Mouse (Mus musculus) thymus, postnatal 10 days (tissue): ENCODE results near the gene Hnrnpa0.

Experiments
- DNase-seq, 2 experiments: peaks; one replicate each; pipeline ENCODE4 v3.0.0; 2021; ENCODE audit warnings: low spot score in 2 of 2

Hnrnpa0 gene

GRCm38 (mm10) chr13:58126862-58127765, 1.2 kb downstream of the Hnrnpa0 start:
- DNase-seq, result peak in 1 of 2 experiments; percentile 40

- peak; percentile 48 to 72 for DNase-seq
Measured at GRCm38 (mm10) chr13:58126126-58126525, 2.2 kb downstream of the Hnrnpa0 start.

GRCm38 (mm10) chr13:58124989-58125388, 3.4 kb downstream of the Hnrnpa0 start:
- DNase-seq, result no peak

DNA sequence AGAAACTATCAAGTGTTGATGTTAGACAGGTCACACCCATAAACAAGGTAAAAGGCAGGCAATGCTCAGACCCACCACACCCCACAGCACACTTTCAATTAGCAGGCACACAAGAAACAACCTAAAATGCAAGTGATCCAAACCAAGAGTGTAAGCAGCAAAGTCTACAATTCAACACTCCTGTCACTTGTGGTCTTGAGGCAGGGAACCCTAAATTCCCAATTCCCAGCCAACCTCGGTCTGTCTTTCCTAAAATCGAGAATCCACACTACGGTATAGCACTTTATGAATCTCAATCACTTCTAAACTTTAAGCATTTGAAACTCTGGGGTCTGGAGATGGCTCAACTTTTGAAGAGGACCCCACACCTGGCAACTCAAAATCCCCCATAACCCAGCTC, 4.1 kb downstream of the Hnrnpa0 start:
- DNase-seq, result no peak

GRCm38 (mm10) chr13:58123381-58123780, 5.0 kb downstream of the Hnrnpa0 start:
- no peak for DNase-seq

DNA sequence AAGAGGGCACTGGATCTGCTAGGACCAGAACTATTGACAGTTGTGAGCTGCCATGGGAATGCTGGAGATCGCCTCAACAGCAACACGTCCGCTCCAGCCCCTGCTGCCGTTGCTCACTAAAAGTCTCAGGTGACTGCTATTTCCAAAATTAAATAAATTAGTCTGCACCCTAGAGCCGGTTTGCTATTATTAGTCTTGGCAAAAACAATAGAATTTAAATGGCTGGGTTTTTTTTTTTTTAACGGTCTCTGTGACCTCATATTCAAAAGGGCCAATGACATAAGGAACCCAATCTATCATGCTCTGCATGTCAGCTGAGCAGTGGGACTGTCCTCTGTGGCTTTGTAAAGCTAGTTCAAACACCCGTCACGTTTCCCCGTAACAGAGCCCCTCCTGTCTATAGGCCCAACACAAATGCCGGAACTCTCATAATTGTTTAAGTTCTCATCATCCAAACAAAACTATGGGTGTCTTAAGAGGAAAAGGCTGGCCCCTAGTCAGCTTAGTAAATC, 5.5 kb downstream of the Hnrnpa0 start:
- no peak for DNase-seq

DNA sequence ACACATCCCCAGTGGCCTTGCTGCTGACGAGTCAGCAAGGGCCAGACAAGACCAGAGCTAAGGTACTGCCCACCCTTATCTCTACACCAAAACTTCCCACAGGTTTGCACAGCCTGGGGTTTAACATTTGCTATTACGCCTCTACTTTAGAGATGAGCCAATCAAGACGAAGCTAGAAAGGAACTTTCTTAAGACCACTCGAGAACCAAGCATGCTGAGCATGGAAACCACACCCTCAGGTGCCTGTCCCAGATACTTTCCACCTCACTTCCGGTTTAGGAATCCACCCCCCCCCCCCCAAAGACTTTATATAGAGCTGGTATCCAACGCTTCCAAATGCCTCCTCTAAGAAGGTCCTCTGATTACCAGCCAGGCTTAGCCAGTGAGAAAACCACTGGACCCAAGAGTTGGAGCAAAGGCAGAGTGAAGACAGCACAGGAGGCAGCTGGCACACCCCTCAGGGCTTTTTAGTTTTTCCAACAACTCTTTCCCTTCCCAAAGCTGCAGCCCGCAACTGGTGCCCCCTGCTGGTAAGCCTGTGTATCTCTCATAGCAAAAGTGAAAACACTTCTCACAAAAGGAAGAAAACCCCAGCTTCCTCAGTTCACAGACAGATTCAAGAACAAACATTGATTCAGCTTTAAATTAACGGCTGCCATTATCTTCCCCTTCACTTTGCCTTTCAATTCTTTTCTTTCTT, 10.9 kb downstream of the Hnrnpa0 start:
- peak; percentile 62 to 85 for DNase-seq

DNA sequence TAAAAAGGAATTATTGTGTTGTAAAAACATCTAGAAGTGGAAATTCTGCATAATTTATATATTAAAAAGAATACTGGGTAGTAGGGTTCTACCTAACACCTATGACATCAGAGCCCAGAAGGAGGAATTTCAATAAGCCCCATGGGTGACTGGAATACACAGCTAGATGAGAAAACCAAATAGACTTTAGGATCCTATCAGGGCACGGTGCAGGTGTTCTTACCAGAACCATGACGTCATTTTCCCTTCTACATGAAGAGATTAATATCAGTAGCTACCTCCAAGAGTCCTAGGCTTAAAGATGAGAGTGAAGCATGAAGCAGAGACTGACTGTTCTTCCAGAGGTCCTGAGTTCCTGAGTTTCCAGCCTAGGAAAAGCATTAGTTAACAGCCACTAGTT, 11.6 kb downstream of the Hnrnpa0 start:
- DNase-seq, result no peak

- DNase-seq, result no peak
Measured at GRCm38 (mm10) chr13:58115227-58115626, 13.1 kb downstream of the Hnrnpa0 start.

GRCm38 (mm10) chr13:58113061-58113900, 15.1 kb downstream of the Hnrnpa0 start, which contains the start of gene Klhl3:
Gene Klhl3 (minus strand): TSS chr13:58113592.
- DNase-seq, result peak; percentile 83

DNA sequence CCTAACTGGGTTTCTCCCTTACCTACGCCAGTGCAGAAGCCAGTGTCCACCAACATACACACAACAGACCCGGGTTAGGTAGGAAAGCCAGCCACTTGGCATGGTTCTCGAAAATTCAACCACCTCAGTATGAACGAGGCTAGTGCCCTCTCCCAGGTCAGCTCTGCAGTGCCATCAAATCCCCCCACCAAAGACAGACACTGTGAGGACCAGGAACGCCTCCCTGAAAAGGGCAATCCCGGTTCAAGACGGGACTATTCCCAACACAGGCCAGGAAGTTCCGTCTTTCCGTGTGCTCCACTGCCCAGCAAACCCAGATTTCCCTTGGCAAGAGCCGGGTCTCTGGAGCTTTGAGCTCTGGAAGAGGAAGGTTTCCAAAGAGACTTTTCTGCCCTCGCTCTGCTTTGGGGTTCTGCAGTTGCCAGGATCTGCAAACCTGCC, 15.7 kb downstream of the Hnrnpa0 start:
- DNase-seq, result no peak

- DNase-seq, result no peak
Measured at GRCm38 (mm10) chr13:58112191-58112590, 16.2 kb downstream of the Hnrnpa0 start.

DNA sequence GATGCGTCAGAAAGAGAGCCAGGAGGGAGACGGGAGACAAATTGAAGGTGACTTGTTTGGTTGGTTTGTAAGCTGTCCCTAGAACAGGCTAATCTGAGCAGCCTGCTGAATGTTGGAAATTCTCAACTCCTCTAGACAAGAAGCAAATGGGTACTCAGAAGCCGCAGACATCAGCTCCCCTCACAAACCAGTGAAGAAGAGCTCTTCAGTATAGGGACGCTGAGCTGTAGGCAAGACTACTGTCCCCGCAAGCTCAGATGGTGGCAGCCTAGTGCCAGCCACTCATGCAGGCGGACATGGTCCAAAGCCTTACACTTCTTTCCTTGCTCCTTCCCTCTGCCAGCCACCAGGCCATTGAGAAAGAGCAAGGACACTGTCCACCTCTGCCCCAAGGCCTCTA, 17.1 kb downstream of the Hnrnpa0 start:
- no peak for DNase-seq

GRCm38 (mm10) chr13:58090643-58091042, 37.7 kb downstream of the Hnrnpa0 start:
- no peak for DNase-seq

GRCm38 (mm10) chr13:58084396-58084795, 44.0 kb downstream of the Hnrnpa0 start:
- DNase-seq, result no peak

DNA sequence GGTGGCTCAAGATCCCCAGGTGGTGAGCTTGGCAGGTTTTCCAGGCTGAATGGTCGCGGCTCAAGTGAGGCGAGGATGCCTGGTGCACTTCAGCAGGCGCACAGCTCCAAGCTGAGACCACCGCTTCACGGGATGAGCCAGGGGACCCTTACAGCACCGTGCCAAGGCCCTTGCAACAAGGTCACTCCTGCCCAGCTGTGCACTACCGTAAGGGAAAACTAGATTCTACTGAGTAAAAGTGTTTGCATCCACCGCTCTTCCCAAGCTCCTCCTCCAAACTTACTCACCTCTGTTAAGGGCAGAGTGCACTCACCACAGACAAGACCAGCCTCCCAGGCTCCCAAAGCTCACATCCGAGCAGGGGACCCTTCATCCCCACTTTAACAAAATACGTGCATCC, 44.8 kb downstream of the Hnrnpa0 start:
- no peak for DNase-seq

DNA sequence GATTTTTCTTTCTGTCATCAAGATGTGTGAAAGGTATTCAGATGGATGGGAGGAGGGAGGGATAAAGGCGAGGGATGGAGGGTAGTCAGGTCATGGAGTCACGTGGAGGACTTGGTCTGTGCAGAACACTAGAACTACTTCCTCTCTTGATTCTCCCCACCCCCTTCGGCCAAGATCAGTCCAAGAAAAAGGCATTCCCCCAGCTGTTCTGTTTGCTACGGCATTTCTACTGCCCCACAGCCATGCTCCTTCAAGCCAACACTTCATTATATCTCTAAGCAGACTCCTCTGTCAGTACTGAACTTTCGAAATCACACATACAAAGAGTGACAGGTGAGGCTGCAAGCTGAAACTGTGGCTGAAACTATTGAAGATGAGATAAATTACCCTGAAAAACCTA, 45.3 kb downstream of the Hnrnpa0 start:
- no peak for DNase-seq

DNA sequence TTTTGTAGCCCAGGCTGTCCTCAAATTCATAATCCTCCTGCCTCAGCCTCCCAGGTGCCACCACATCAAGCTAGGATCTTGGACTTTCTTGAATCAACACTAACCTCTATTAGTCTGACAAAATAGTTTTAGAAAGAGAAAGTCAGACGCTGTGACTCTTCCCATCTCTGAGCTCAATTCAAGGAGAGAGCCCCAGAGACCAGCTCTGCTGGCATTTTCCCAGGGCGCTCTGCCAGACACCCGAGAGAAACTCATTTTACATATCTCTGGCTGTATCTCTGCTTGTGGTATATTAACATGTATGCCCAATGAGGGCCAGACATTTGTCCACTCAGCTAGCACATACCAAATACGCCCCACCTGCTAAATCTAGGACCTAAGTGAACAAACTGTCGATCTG, 50.0 kb downstream of the Hnrnpa0 start:
- DNase-seq, result no peak
